Mouse (Mus musculus): ENCODE data around the gene Gm49601.

DNA sequence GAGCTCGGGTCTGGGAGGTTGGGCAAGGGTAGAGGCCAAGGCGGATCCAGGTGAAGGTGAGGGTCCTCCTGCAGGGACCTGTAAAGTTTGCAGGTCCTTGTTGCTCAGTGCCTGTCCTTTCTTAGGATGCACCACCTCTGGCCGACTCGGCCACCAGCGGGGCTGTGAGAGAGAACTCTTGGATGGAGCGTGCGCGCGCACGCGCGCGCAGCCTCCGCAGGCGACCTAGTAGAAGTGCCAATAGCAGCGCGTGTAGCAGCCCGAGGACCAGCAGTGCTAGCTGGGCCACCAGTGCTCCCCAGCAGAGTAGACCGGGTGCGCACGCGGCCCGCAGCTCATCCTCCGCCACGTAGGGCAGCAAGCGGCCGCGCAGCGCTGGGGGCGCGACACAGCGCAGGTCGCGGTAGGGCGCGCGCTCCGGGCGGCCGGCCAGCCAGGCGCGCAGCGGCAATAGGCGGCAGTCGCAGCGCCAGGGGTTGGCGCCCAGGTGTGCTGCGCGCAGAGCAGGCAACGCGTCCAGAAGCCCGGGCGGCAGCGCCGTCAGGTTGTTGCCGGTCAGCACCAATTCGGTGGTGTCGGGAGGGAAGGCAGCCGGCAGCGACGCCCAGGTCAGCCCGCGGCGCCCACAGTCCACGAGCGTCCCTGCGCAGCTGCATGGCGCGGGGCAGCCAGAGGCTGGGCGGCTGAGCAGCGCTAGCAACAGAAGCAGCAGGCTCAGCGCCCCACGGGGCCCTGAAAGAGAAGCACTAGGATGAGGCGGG lies 5.4 kb downstream of the Gm49601 start:
- no peak for TF ChIP-seq CTCF (IDR thresholded peaks at IDR 0.05; ENCODE audit: low read depth, low read length)
- no peak for TF ChIP-seq POLR2A (IDR thresholded peaks at IDR 0.05; ENCODE audit: extremely low read depth, insufficient read depth, low read length)

All from liver, adult 2 months (tissue).